Mouse (Mus musculus): ENCODE measurements around the gene Hoxa6. TPM values are rescaled to one million over a fixed set of nuclear protein-coding genes. Genes with fewer than 3 reads are reported as not detected.

The Hoxa6 gene
- polyA plus RNA-seq, 1 experiment from 2014 or later = 20.3 TPM

DNA sequence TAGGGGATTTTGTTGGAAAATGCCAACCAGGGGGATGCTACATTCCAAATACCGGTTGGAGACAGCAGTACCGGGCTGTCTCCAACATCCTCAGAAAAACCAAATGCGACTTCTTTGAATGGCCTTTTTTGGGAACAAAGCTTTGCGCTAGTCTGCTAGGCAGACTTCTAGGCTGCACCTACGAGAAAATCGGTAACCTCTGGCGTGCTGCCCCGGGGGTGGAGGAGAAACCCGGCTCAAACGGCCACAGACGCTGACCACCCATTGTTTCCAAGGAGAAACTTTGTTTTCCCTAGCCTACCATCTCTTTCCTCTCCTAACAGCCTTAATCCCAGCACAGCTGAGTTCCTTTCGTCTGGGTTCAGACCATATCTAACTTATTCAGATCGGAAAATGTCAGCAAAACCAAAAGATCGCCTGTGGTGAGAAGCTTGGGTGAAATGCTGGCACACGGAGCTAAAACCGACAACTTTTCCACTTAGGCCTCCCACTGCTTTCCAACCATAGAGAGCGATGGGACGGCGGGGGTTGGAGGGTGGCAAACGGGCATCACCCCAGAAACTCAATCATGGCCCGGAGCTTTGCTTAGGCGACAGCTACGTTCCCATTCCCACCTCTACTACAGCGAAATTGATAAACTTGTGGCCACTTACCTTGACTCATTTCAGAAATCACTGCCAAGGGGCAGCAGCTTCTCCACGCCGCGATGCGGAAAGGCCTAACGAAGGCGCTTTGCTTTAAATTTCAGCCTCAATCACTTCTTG lies 31.3 kb upstream of the Hoxa6 start:
- peak overlapping the region; percentile 93 for H3K27ac ChIP-seq (replicated peaks)
- H3K36me3 ChIP-seq = no peaks in the 10 kb centered on the region
- peak overlapping the region; percentile 97 for H3K4me2 ChIP-seq
- H3K27me3 ChIP-seq = peaks cover 82% of the 10 kb centered on the region
- H3K9ac ChIP-seq = peak overlapping the region; percentile 97
- ATAC-seq (ENCODE audit: low read depth) = no peak
- 1% methylated on average over 30 of the region's 30 CpGs for WGBS
- peak overlapping the region; percentile 59 for H3K4me3 ChIP-seq
- H3K4me1 ChIP-seq (replicated peaks) = peaks cover 29% of the 10 kb centered on the region
- H3K9me3 ChIP-seq = no peaks in the 10 kb centered on the region

DNA sequence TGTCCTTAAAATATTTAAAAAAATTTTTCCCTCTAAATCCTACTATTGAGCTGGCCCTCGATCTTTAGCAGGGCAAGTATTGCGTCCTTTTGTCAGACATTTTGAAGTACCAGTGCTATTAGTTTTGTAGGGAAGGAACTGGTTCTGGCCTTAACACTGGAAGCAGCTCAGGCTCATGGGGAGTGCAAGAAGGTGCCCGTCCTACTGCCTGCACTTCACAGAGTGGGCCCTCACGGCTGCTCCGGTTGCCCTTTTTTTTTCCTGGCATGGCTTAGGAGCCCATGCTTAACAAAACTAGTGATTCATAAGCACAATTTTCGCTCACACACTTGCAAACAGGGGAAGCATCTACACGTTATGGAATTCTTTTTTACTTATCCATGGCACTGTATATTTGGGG lies 30.5 kb upstream of the Hoxa6 start:
- Histone ChIP-seq H3K27ac (replicated peaks) (peak overlapping the region; percentile 64), H3K4me1 (replicated peaks) (peaks cover 29% of the 10 kb centered on the region), H3K36me3 (no peaks in the 10 kb centered on the region), H3K9ac (peak overlapping the region; percentile 97), H3K4me3 (peak overlapping the region; percentile 59), H3K9me3 (no peaks in the 10 kb centered on the region), H3K27me3 (peaks cover 74% of the 10 kb centered on the region), H3K4me2 (peak overlapping the region; percentile 97)
- ATAC-seq (ENCODE audit: low read depth) = no peak
- WGBS = 1% methylated on average over 7 of the region's 7 CpGs

DNA sequence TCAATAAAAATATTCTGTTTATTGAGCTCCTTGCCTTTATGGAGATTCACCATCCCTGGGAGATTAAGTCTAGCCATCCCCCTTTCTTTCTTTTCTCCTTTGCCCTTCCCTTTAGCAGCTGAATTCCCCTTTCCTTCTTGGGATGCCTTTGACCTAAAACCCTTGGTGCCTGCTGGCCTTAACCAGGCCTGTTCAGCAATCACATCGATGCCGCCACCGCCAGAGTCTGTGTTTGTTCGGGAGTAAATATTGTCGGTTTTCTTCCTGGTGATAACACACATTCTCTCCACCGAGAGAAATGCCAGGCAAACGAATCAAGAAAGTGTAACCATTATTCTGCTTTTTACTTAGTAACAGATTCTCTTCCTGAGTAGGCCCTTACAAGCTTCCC lies 29.6 kb upstream of the Hoxa6 start:
- WGBS = 7% methylated on average over 7 of the region's 7 CpGs
- Histone ChIP-seq H3K4me2 (peak overlapping the region; percentile 97), H3K9me3 (no peaks in the 10 kb centered on the region), H3K9ac (peak overlapping the region; percentile 97), H3K27me3 (peaks cover 71% of the 10 kb centered on the region), H3K4me3 (peak overlapping the region; percentile 59), H3K36me3 (no peaks in the 10 kb centered on the region), H3K4me1 (replicated peaks) (peaks cover 29% of the 10 kb centered on the region), H3K27ac (replicated peaks) (peak overlapping the region; percentile 73)
- no peak for ATAC-seq (ENCODE audit: low read depth)

DNA sequence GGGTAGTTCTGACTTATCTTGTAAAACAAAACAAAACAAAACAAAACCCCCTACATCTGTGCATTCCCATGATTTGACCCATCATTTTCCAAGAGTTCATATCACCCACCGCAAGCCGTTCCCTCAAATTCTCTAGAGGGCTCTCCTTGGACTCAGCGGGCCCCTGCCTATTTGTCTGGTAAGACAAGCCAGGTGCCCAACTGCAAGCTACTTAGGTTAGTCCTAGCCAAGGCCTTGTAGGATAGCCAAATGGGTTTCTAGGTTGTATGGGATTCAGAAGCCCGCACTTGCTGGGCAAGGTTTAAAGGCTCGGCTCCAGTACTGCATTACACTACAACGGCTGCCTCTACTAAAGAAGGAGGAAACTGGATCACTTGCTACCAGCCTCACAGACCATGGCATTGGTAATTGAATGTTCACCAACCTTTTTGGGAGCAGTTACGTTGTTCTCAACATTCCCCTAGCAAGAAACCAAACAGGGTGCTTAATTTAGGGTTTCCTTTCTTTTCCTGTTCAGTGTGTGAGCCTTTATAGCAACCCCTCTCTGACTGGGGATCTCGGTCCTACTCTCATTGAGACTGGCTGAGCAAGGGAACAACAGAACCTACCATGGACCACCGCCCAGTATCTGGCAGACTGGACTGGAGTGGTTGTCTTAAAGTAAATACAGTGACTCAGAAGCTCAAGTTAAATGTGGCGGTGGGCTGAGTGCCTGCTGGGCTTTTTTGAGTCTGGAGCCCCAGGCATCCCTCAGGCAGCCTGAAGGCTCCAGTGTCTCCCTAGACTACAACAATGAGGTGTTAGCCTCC lies 29.0 kb upstream of the Hoxa6 start:
- Histone ChIP-seq H3K4me3 (peak overlapping the region; percentile 59), H3K27me3 (peaks cover 71% of the 10 kb centered on the region), H3K36me3 (no peaks in the 10 kb centered on the region), H3K9ac (peak overlapping the region; percentile 97), H3K4me1 (replicated peaks) (peaks cover 29% of the 10 kb centered on the region), H3K27ac (replicated peaks) (peak overlapping the region; percentile 96), H3K9me3 (no peaks in the 10 kb centered on the region), H3K4me2 (peak overlapping the region; percentile 97)
- 8% methylated on average over 10 of the region's 10 CpGs for WGBS
- ATAC-seq (ENCODE audit: low read depth) = no peak

DNA sequence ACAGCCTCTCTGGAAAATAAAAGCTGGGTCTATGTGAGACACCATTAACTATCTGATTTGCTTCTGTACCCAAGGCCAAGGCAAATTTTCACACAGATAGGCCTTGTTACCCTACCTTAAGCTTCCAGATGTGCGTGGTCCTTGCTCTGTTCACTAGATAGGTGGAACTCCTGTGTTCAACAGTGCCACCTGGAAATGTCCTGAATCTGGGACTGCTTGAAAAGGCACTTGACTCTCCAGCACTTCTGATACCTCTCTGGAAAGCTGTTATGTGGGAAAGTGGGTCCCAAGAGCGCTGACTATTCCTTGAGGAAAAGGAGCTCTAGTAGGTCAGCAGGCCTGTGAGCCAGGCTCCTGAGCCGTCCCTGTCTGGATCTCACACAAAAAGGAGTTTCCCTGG lies 28.3 kb upstream of the Hoxa6 start:
- H3K27me3 ChIP-seq = peaks cover 64% of the 10 kb centered on the region
- 22% methylated on average over 3 of the region's 3 CpGs for WGBS
- no peak for ATAC-seq (ENCODE audit: low read depth)
- H3K27ac ChIP-seq (replicated peaks) = peak overlapping the region; percentile 96
- H3K9ac ChIP-seq = peak overlapping the region; percentile 97
- H3K4me2 ChIP-seq = peak overlapping the region; percentile 97
- H3K4me1 ChIP-seq (replicated peaks) = peaks cover 29% of the 10 kb centered on the region
- H3K4me3 ChIP-seq = peak overlapping the region; percentile 59
- H3K36me3 ChIP-seq = no peaks in the 10 kb centered on the region
- no peaks in the 10 kb centered on the region for H3K9me3 ChIP-seq

DNA sequence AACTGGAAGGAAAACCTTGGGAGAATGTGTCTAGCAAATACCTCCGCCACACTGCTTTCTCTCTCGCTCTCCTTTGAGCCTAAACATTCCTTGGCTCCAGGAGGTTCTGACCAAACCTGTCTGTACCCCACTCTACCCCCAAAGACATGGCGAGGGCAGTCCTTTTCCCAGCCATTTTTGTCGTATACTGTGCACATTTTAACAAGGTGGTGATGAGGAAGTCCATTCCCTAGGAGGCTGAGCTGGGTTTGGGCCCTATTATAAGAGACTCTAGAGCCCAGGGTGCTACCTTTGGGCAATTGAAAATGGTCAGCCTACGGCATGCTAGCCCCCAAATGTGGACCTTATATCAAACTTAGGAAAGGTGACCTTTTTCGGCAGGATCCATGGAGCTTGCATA lies 27.3 kb upstream of the Hoxa6 start:
- Histone ChIP-seq H3K4me2 (peak overlapping the region; percentile 97), H3K27ac (replicated peaks) (peak overlapping the region; percentile 96), H3K27me3 (peaks cover 55% of the 10 kb centered on the region), H3K9ac (peak overlapping the region; percentile 97), H3K4me1 (replicated peaks) (peaks cover 24% of the 10 kb centered on the region), H3K9me3 (no peaks in the 10 kb centered on the region), H3K4me3 (peak overlapping the region; percentile 59), H3K36me3 (no peaks in the 10 kb centered on the region)
- no peak for ATAC-seq (ENCODE audit: low read depth)
- WGBS = 34% methylated on average over 6 of the region's 6 CpGs

DNA sequence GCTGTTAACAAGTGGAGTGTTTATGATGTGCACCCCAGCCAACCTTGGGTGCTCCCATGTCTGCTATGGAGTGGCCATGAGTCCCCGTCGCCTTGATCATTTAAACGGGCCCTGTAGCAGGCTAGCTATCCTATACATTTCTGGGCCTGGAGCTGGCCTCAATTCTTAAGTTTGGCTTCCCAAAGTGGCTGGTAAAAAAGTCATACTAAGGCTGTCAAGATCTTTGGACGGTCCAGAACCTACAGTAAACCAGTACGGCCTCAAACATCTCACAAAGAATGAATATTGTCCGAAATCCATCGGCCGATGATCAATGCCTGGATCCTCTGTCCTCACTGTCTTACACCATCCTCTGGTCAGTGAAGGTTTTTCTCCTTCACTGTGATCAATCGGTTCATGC lies 26.7 kb upstream of the Hoxa6 start:
- peaks cover 19% of the 10 kb centered on the region for H3K4me1 ChIP-seq (replicated peaks)
- H3K9me3 ChIP-seq = no peaks in the 10 kb centered on the region
- H3K4me3 ChIP-seq = peak overlapping the region; percentile 59
- ATAC-seq (ENCODE audit: low read depth) = peak; percentile 16; the same call in 1 of the 2 replicates
- H3K27me3 ChIP-seq = peaks cover 49% of the 10 kb centered on the region
- H3K9ac ChIP-seq = peak overlapping the region; percentile 97
- no peaks in the 10 kb centered on the region for H3K36me3 ChIP-seq
- 26% methylated on average over 9 of the region's 9 CpGs for WGBS
- peak overlapping the region; percentile 97 for H3K4me2 ChIP-seq
- H3K27ac ChIP-seq (replicated peaks) = peak overlapping the region; percentile 96

DNA sequence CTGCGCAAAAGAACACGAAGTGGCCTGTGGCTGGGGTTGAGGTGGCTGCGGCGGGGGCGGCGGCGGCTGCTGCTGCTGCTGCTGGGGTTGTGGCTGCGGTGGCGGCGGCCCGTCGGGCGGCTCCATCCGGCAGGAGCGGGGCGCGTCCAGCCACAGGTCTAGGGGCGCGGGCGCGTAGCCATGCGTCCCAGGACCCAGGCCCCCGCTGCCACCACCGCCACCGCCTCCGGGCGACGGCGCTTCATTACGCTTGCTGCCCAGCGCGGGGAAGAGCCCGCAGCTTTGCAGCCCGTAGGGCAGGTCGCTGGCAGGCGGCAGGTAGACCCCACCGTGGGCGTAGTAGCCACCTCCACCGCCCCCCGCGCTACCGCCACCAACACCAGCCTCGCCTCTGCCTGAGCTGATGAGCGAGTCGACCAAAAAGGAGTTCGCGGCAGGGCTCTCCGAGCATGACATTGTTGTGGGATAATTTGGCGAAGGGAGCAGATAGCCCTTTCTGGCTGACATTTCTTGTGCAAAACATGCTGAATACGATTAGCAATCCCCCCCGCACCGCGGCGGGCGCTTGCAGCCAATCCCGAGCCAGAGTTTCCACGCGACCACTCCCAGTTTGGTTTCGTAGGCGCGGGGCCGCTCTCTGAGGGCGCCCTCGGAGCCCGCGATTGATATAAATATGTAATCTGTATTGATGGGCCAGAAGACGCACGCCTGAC lies 26.1 kb upstream of the Hoxa6 start:
- H3K4me2 ChIP-seq = peak overlapping the region; percentile 97
- H3K9me3 ChIP-seq = no peaks in the 10 kb centered on the region
- WGBS = under 1% methylated on average over 68 of the region's 68 CpGs
- H3K36me3 ChIP-seq = no peaks in the 10 kb centered on the region
- peaks cover 44% of the 10 kb centered on the region for H3K27me3 ChIP-seq
- peak overlapping the region; percentile 59 for H3K4me3 ChIP-seq
- peak overlapping the region; percentile 97 for H3K9ac ChIP-seq
- peak; percentile 44 for ATAC-seq (ENCODE audit: low read depth)
- peaks cover 19% of the 10 kb centered on the region for H3K4me1 ChIP-seq (replicated peaks)
- H3K27ac ChIP-seq (replicated peaks) = peak overlapping the region; percentile 96

DNA sequence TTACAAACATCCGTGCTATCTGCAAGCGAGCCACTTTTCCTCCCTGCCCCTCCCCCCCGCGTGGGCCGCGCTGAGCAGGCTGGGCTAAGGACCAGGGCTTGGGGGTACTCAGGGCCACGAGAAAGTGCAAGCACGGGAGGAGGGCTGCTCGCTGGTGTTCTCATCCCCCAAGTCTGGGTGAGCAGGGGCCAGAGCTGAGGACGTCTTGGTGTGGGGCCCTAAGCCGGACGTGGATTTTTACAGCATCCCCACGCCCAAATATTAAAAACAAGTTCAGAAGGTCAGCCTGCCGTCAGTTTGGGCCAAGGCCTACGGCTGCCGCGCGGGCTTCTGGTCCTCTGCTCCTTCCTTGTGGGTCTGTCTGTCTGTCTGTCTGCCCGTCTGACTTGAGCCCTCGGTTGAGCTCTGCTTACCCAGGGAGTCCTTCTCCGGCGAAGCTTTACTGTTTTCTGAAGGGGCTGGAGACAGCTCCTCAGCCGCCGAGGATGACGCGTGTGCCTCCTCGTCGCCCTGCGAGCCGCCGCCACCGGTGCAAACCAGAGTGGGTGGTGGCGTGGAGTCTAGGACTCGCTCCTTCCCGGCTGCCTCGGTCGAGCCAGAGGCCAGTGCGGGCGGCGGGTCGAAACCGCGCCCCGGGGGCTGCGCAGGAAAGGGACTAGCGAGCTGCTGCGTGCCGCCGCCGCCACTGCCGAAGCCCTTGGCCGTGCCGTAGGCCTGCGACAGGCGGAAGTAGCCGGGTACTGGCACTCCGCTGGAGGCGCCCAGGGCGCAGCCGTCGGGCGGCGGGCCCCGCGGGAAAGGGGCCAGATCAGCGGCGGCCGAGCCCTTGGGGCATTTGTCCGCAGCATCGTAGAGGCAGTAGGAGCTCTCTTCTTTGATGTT lies 25.3 kb upstream of the Hoxa6 start:
- WGBS = under 1% methylated on average over 68 of the region's 70 CpGs
- peaks cover 19% of the 10 kb centered on the region for H3K4me1 ChIP-seq (replicated peaks)
- peak overlapping the region; percentile 97 for H3K9ac ChIP-seq
- peak overlapping the region; percentile 97 for H3K4me2 ChIP-seq
- peak overlapping the region; percentile 59 for H3K4me3 ChIP-seq
- H3K9me3 ChIP-seq = no peaks in the 10 kb centered on the region
- peak overlapping the region; percentile 96 for H3K27ac ChIP-seq (replicated peaks)
- H3K27me3 ChIP-seq = peaks cover 42% of the 10 kb centered on the region
- H3K36me3 ChIP-seq = no peaks in the 10 kb centered on the region
- peak; percentile 24; the same call in 1 of the 2 replicates for ATAC-seq (ENCODE audit: low read depth)

DNA sequence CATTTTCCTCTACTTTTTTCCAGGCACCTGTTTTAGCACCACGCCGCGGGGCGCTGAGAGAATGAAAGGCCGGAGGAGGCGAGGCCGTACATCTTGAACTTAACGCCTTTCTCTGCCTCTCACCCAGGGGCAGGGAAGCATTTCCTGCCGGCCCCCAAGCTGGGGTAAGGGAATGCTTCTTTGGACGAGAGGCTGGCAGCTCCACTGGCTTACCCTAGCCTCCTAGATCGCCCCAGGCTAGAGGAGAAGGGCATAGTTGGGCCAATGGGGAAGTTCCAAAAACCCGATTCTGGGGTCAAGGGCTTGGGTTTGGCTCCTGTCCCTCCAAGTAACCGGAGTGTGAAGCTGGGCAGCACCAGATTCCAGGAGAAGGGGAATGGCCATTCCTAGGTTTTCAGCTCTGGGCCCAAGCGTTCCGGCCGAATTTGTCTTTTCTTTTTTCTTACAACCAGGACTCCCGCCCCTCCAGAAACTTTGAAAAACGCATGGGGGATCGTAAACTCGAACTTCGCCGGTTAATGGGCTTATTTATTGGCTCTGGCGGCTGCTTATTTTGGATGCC lies 24.5 kb upstream of the Hoxa6 start:
- Histone ChIP-seq H3K4me1 (replicated peaks) (peaks cover 25% of the 10 kb centered on the region), H3K27me3 (peaks cover 40% of the 10 kb centered on the region), H3K36me3 (no peaks in the 10 kb centered on the region), H3K27ac (replicated peaks) (peak overlapping the region; percentile 96), H3K4me3 (peak overlapping the region; percentile 59), H3K4me2 (peak overlapping the region; percentile 97), H3K9me3 (no peaks in the 10 kb centered on the region), H3K9ac (peak overlapping the region; percentile 97)
- WGBS = 1% methylated on average over 23 of the region's 23 CpGs
- no peak for ATAC-seq (ENCODE audit: low read depth)

DNA sequence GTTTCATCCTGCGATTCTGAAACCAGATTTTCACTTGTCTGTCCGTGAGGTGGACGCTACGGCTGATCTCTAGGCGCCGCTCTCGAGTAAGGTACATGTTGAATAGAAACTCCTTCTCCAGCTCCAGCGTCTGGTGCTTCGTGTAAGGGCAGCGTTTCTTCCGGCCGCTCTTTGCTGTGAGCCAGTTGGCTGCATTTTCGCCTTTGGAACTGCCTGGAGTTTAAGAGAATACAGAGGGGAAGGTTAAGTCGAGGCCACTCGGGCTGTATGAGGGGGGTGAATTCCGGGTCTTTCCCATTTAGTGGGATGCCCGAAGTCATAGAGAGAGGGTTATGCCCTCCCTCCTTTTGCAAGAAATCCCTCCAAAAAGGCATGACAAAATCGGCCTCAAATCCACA lies 24.0 kb upstream of the Hoxa6 start:
- no peak for ATAC-seq (ENCODE audit: low read depth)
- H3K27me3 ChIP-seq = peaks cover 35% of the 10 kb centered on the region
- WGBS = 1% methylated on average over 18 of the region's 18 CpGs
- no peaks in the 10 kb centered on the region for H3K36me3 ChIP-seq
- peak overlapping the region; percentile 97 for H3K9ac ChIP-seq
- no peaks in the 10 kb centered on the region for H3K9me3 ChIP-seq
- peak overlapping the region; percentile 59 for H3K4me3 ChIP-seq
- peak overlapping the region; percentile 96 for H3K27ac ChIP-seq (replicated peaks)
- H3K4me1 ChIP-seq (replicated peaks) = peaks cover 30% of the 10 kb centered on the region
- peak overlapping the region; percentile 97 for H3K4me2 ChIP-seq

Data from neural tube, embryonic 13.5 days (tissue).